Mouse (Mus musculus): ENCODE results near the gene Pkn1. TPM values are rescaled to one million over a fixed set of nuclear protein-coding genes. Genes with fewer than 3 reads are reported as not detected.
A peak's percentile ranks its signal among the peaks of the same experiment; 100 is the strongest.

Pkn1 gene
- total RNA-seq, 2 experiments from 2014 or later = 55.4 to 110 TPM

- ATAC-seq (ENCODE audit: poor library complexity, severe bottlenecking) = no peak
Measured at GRCm38 (mm10) chr8:83656484-83657246, 42.3 kb downstream of the Pkn1 start.

- ATAC-seq (ENCODE audit: poor library complexity, severe bottlenecking) = no peak
Measured at GRCm38 (mm10) chr8:83656043-83656442, 42.9 kb downstream of the Pkn1 start.

- no peak for ATAC-seq (ENCODE audit: poor library complexity, severe bottlenecking)
Measured at GRCm38 (mm10) chr8:83654725-83655124, 44.3 kb downstream of the Pkn1 start.

- ATAC-seq (ENCODE audit: poor library complexity, severe bottlenecking) = no peak
Measured at GRCm38 (mm10) chr8:83653662-83654017, 45.3 kb downstream of the Pkn1 start.

GRCm38 (mm10) chr8:83652744-83653661 lies 46.0 kb downstream of the Pkn1 start:
- ATAC-seq (ENCODE audit: poor library complexity, severe bottlenecking) = peak; percentile 22

- ATAC-seq (ENCODE audit: poor library complexity, severe bottlenecking) = peak; percentile 98
Measured at GRCm38 (mm10) chr8:83652030-83652743, 46.8 kb downstream of the Pkn1 start, which contains the start of gene Gipc1. Gipc1 (plus strand) TSS chr8:83652677.

GRCm38 (mm10) chr8:83649699-83650098 lies 49.3 kb downstream of the Pkn1 start:
- ATAC-seq (ENCODE audit: poor library complexity, severe bottlenecking) = no peak

- ATAC-seq (ENCODE audit: poor library complexity, severe bottlenecking) = no peak
Measured at GRCm38 (mm10) chr8:83648031-83648430, 50.9 kb downstream of the Pkn1 start.

GRCm38 (mm10) chr8:83647511-83647910 lies 51.5 kb downstream of the Pkn1 start:
- no peak for ATAC-seq (ENCODE audit: poor library complexity, severe bottlenecking)

GRCm38 (mm10) chr8:83639649-83640048 lies 59.3 kb downstream of the Pkn1 start:
- ATAC-seq (ENCODE audit: poor library complexity, severe bottlenecking) = no peak

- ATAC-seq (ENCODE audit: poor library complexity, severe bottlenecking) = no peak
Measured at GRCm38 (mm10) chr8:83638856-83639255, 60.1 kb downstream of the Pkn1 start.

GRCm38 (mm10) chr8:83632083-83632707 lies 66.8 kb downstream of the Pkn1 start:
- ATAC-seq (ENCODE audit: poor library complexity, severe bottlenecking) = no peak

GRCm38 (mm10) chr8:83625676-83626299 lies 73.2 kb downstream of the Pkn1 start:
- no peak for ATAC-seq (ENCODE audit: poor library complexity, severe bottlenecking)

GRCm38 (mm10) chr8:83624739-83625138 lies 74.2 kb downstream of the Pkn1 start:
- no peak for ATAC-seq (ENCODE audit: poor library complexity, severe bottlenecking)

GRCm38 (mm10) chr8:83623549-83623948 lies 75.4 kb downstream of the Pkn1 start:
- no peak for ATAC-seq (ENCODE audit: poor library complexity, severe bottlenecking)

- peak; percentile 96 for ATAC-seq (ENCODE audit: poor library complexity, severe bottlenecking)
Measured at GRCm38 (mm10) chr8:83622389-83622989, 76.5 kb downstream of the Pkn1 start.

- ATAC-seq (ENCODE audit: poor library complexity, severe bottlenecking) = no peak; the same call in 1 of the 2 replicates
Measured at GRCm38 (mm10) chr8:83621691-83622388, 77.1 kb downstream of the Pkn1 start.

- ATAC-seq (ENCODE audit: poor library complexity, severe bottlenecking) = no peak
Measured at GRCm38 (mm10) chr8:83619568-83620285, 79.3 kb downstream of the Pkn1 start.

GRCm38 (mm10) chr8:83618566-83618965 lies 80.4 kb downstream of the Pkn1 start:
- no peak for ATAC-seq (ENCODE audit: poor library complexity, severe bottlenecking)
